Mouse (Mus musculus): ENCODE results near the gene Daam2.

The Daam2 gene

GRCm38 (mm10) chr17:49563830-49564470 is at the start of gene Daam2:
Daam2 (minus strand) TSS chr17:49564343.
- CTCF ChIA-PET: interaction anchor here in 2 of 4 experiments (0.6 to 1.0 kb wide), 3 partner anchors 272 to 338 kb away, joined by 3 to 5 read pairs (median 3); no protein-coding TSS in a partner anchor
- POLR2A ChIA-PET: interaction anchor here in 1 of 4 experiments (1.0 to 1.4 kb wide), 3 partner anchors 13 to 37 kb away, joined by 3 read pairs; no protein-coding TSS in a partner anchor

- POLR2A ChIA-PET: no interaction called here
- CTCF ChIA-PET: interaction anchor here in 1 of 4 experiments (0.6 kb wide), 1 partner anchor 210 kb away, joined by 3 read pairs; no protein-coding TSS in a partner anchor
Measured at GRCm38 (mm10) chr17:49610296-49610695, 46.2 kb upstream of the Daam2 start.

- ChIA-PET POLR2A (no interaction called here), CTCF (no interaction called here)
Measured at GRCm38 (mm10) chr17:49607351-49608027, 43.3 kb upstream of the Daam2 start.

GRCm38 (mm10) chr17:49605397-49605796 is 41.3 kb upstream of the Daam2 start:
- ChIA-PET POLR2A (no interaction called here), CTCF (interaction anchor here in 1 of 4 experiments (0.7 kb wide), 1 partner anchor 206 kb away, joined by 3 read pairs; no protein-coding TSS in a partner anchor)

GRCm38 (mm10) chr17:49590051-49590450 is 25.9 kb upstream of the Daam2 start:
- ChIA-PET POLR2A (no interaction called here), CTCF (interaction anchor here in 1 of 4 experiments (0.6 kb wide), 1 partner anchor 362 kb away, joined by 3 read pairs; no protein-coding TSS in a partner anchor)

- POLR2A ChIA-PET: no interaction called here
- CTCF ChIA-PET: no interaction called here
Measured at GRCm38 (mm10) chr17:49582471-49582870, 18.3 kb upstream of the Daam2 start.

GRCm38 (mm10) chr17:49577321-49577720 is 13.2 kb upstream of the Daam2 start:
- CTCF ChIA-PET: no interaction called here
- POLR2A ChIA-PET: interaction anchor here in 1 of 4 experiments (1.1 kb wide), 1 partner anchor 13 kb away, joined by 3 read pairs; the partner anchor contains the start of gene Daam2

- ChIA-PET CTCF (no interaction called here), POLR2A (no interaction called here)
Measured at GRCm38 (mm10) chr17:49568717-49569116, 4.6 kb upstream of the Daam2 start.

GRCm38 (mm10) chr17:49564489-49564888 is 346 bp upstream of the Daam2 start:
- POLR2A ChIA-PET: interaction anchor here in 1 of 4 experiments (1.2 kb wide), 1 partner anchor 12 kb away, joined by 3 read pairs; no protein-coding TSS in a partner anchor
- CTCF ChIA-PET: interaction anchor here in 2 of 4 experiments (0.6 to 0.9 kb wide), 2 partner anchors 272 to 325 kb away, joined by 3 to 5 read pairs; no protein-coding TSS in a partner anchor

- CTCF ChIA-PET: interaction anchor here in 1 of 4 experiments (1.0 kb wide), 1 partner anchor 339 kb away, joined by 3 read pairs; no protein-coding TSS in a partner anchor
- POLR2A ChIA-PET: interaction anchor here in 2 of 4 experiments (0.6 to 1.4 kb wide), 4 partner anchors 13 to 1715 kb away, joined by 3 read pairs; no protein-coding TSS in a partner anchor
Measured at GRCm38 (mm10) chr17:49563416-49563780, 745 bp downstream of the Daam2 start.

GRCm38 (mm10) chr17:49562701-49563415 is 1.3 kb downstream of the Daam2 start:
- CTCF ChIA-PET: interaction anchor here in 1 of 4 experiments (1.0 kb wide), 1 partner anchor 339 kb away, joined by 3 read pairs; no protein-coding TSS in a partner anchor
- POLR2A ChIA-PET: interaction anchor here in 2 of 4 experiments (0.6 to 1.4 kb wide), 3 partner anchors 17 to 1715 kb away, joined by 3 read pairs; no protein-coding TSS in a partner anchor

- POLR2A ChIA-PET: no interaction called here
Measured at GRCm38 (mm10) chr17:49561985-49562384, 2.2 kb downstream of the Daam2 start.

GRCm38 (mm10) chr17:49559786-49560289 is 4.3 kb downstream of the Daam2 start:
- POLR2A ChIA-PET: interaction anchor here in 1 of 4 experiments (0.7 kb wide), 1 partner anchor 321 kb away, joined by 3 read pairs; no protein-coding TSS in a partner anchor
- CTCF ChIA-PET: no interaction called here

More at GRCm38 (mm10) chr17:49561985-49562384, 2.2 kb downstream of the Daam2 start:
- CTCF ChIA-PET: interaction anchor here in 1 of 4 experiments (0.7 kb wide), 1 partner anchor 1235 kb away, joined by 6 read pairs; no protein-coding TSS in a partner anchor

- ChIA-PET CTCF (interaction anchor here in 1 of 4 experiments (0.6 kb wide), 1 partner anchor 627 kb away, joined by 3 read pairs; no protein-coding TSS in a partner anchor), POLR2A (no interaction called here)
Measured at GRCm38 (mm10) chr17:49556169-49556568, 8.0 kb downstream of the Daam2 start.

- ChIA-PET POLR2A (no interaction called here), CTCF (no interaction called here)
Measured at GRCm38 (mm10) chr17:49551991-49552390, 12.2 kb downstream of the Daam2 start.

- POLR2A ChIA-PET: no interaction called here
- CTCF ChIA-PET: no interaction called here
Measured at GRCm38 (mm10) chr17:49551465-49551864, 12.7 kb downstream of the Daam2 start.

GRCm38 (mm10) chr17:49545997-49546396 is 18.1 kb downstream of the Daam2 start:
- CTCF ChIA-PET: no interaction called here
- POLR2A ChIA-PET: interaction anchor here in 1 of 4 experiments (1.0 kb wide), 1 partner anchor 17 kb away, joined by 3 read pairs; no protein-coding TSS in a partner anchor

- ChIA-PET CTCF (no interaction called here), POLR2A (interaction anchor here in 2 of 4 experiments (0.7 to 1.0 kb wide), 2 partner anchors 18 to 138 kb away, joined by 3 read pairs; no protein-coding TSS in a partner anchor)
Measured at GRCm38 (mm10) chr17:49545424-49545823, 18.7 kb downstream of the Daam2 start.

GRCm38 (mm10) chr17:49544561-49544960 is 19.6 kb downstream of the Daam2 start:
- ChIA-PET POLR2A (no interaction called here), CTCF (no interaction called here)
